ENCODE assay signal across 8 mouse cellular contexts in the genomic region with DNA sequence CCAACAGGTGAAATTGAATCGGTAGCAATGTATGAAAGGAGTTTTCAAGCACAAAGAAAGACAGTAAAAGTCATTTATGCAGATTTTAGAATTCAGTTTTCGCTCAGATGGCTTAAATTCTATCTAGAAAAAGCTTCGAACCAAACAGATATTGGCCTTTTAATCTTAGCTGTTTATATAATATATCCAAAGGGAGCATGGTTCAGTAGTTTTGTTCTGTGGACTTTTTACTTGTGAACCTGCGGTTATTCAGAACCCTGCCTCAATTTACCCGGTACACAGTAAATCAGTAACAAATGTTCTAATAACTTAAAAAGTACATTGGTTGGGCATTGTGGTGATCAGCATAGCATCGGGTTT. TPM values are rescaled to one million over a fixed set of nuclear protein-coding genes. Genes with fewer than 3 reads are reported as not detected.
A peak's percentile ranks its signal among the peaks of the same experiment; 100 is the strongest.
DNase-seq lines count a peak whose midpoint lies in the region; ATAC-seq lines count a peak whose summit lies in the region.

No protein-coding gene starts in this region.

- H3K9me3 ChIP-seq in embryonic facial prominence, embryonic 10.5 days, result no peaks in the 10 kb centered on the region
- H3K9me3 ChIP-seq in hindbrain, embryonic 16.5 days (ENCODE audit: control insufficient read depth, low read length), result no peaks in the 10 kb centered on the region
- no peaks in the 10 kb centered on the region for H3K9me3 ChIP-seq in midbrain, embryonic 14.5 days (ENCODE audit: control insufficient read depth, low read length)

- peak overlapping the region; percentile 87 for H3K4me2 ChIP-seq in hindbrain, embryonic 16.5 days (ENCODE audit: low read length)
- H3K4me2 ChIP-seq in midbrain, embryonic 14.5 days (ENCODE audit: low read length), result peak overlapping the region; percentile 81

- no peak for ATAC-seq in hindbrain, embryonic 16.5 days
- ATAC-seq in midbrain, embryonic 14.5 days (ENCODE audit: low FRiP score, low TSS enrichment), result no peak

- intact Hi-C loops in gastrocnemius, postnatal 36 days (cut with DNase I), result no loop called here
- intact Hi-C loops in gastrocnemius, postnatal 14 days (cut with DNase I; ENCODE audit: low total_unique reads), result no loop called here

- peaks cover 8% of the 10 kb centered on the region for H3K4me1 ChIP-seq in embryonic facial prominence, embryonic 10.5 days
- H3K4me1 ChIP-seq in hindbrain, embryonic 16.5 days (ENCODE audit: control insufficient read depth, insufficient read depth, low read depth, low read length), result peaks cover 8% of the 10 kb centered on the region
- H3K4me1 ChIP-seq in midbrain, embryonic 14.5 days (ENCODE audit: control insufficient read depth, insufficient read depth, low read length), result peaks cover 11% of the 10 kb centered on the region

- H3K36me3 ChIP-seq in embryonic facial prominence, embryonic 10.5 days (replicated peaks), result no peaks in the 10 kb centered on the region
- no peaks in the 10 kb centered on the region for H3K36me3 ChIP-seq in hindbrain, embryonic 16.5 days (ENCODE audit: control insufficient read depth, insufficient read depth, low read length)
- H3K36me3 ChIP-seq in midbrain, embryonic 14.5 days (ENCODE audit: control insufficient read depth, insufficient read depth, low read length), result no peaks in the 10 kb centered on the region

- H3K4me3 ChIP-seq in embryonic facial prominence, embryonic 10.5 days, result peak overlapping the region; percentile 65
- H3K4me3 ChIP-seq in hindbrain, embryonic 16.5 days (ENCODE audit: low read length), result peak overlapping the region; percentile 42; the same call in 1 of the 2 replicates
- H3K4me3 ChIP-seq in midbrain, embryonic 14.5 days (replicated peaks; ENCODE audit: low read depth, low read length), result 0 out of 2 replicates have a peak overlapping the region, but pooled peaks have one; percentile 39

- H3K9ac ChIP-seq in hindbrain, embryonic 16.5 days (ENCODE audit: low read depth, low read length), result no peak overlapping the region
- peak overlapping the region; percentile 51 for H3K9ac ChIP-seq in midbrain, embryonic 14.5 days (replicated peaks; ENCODE audit: low read length)

- WGBS in embryonic facial prominence, embryonic 10.5 days, result 64% methylated on average over 6 of the region's 6 CpGs
- WGBS in hindbrain, embryonic 16.5 days, result 64% methylated on average over 6 of the region's 6 CpGs
- WGBS in midbrain, embryonic 14.5 days, result 65% methylated on average over 6 of the region's 6 CpGs

- H3K27ac ChIP-seq in embryonic facial prominence, embryonic 10.5 days (replicated peaks), result no peak overlapping the region
- H3K27ac ChIP-seq in hindbrain, embryonic 16.5 days (ENCODE audit: low read depth, low read length), result no peak overlapping the region
- H3K27ac ChIP-seq in midbrain, embryonic 14.5 days (replicated peaks; ENCODE audit: low read depth, low read length), result no peak overlapping the region

- no peaks in the 10 kb centered on the region for H3K27me3 ChIP-seq in embryonic facial prominence, embryonic 10.5 days (replicated peaks; ENCODE audit: low read depth, poor library complexity, severe bottlenecking)
- no peaks in the 10 kb centered on the region for H3K27me3 ChIP-seq in hindbrain, embryonic 16.5 days (replicated peaks; ENCODE audit: control insufficient read depth, insufficient read depth, low read length)
- no peaks in the 10 kb centered on the region for H3K27me3 ChIP-seq in midbrain, embryonic 14.5 days (ENCODE audit: control insufficient read depth, insufficient read depth, low read length)

- peak; percentile 63 for DNase-seq in kidney, adult 9 months
- no peak for DNase-seq in kidney, postnatal 25 days
- no peak for DNase-seq in embryonic facial prominence, embryonic 10.5 days (ENCODE audit: low spot score)
- DNase-seq in midbrain, embryonic 14.5 days, result no peak
- no peak for DNase-seq in ovary, postnatal 36 days (ENCODE audit: low spot score)
- no peak for DNase-seq in gastrocnemius, postnatal 36 days
- DNase-seq in gastrocnemius, postnatal 14 days, result no peak

RNA-seq across cellular contexts. Expression of a gene that starts 18.9 kb away (rescaled TPM):
- polyA plus RNA-seq in embryonic facial prominence, embryonic 10.5 days (2016; fragmentation: Nextera tagmentation; extraction: Ambion mirVana), result not detected in 2 replicates
- not detected in 2 replicates for polyA plus RNA-seq in hindbrain, embryonic 16.5 days (2015; fragmentation: Nextera tagmentation; extraction: Ambion mirVana)
- polyA plus RNA-seq in midbrain, embryonic 14.5 days (2014; fragmentation: Nextera tagmentation; extraction: Ambion mirVana), result not detected in 2 replicates
- total RNA-seq in gastrocnemius, postnatal 36 days (2021), result under 1 TPM in 1 of 2 experiments, not detected in 1; 0.44 TPM
- total RNA-seq in gastrocnemius, postnatal 14 days (2021), result under 1 TPM; 0.71 to 0.84 TPM

RNA-seq across cellular contexts. Expression of a gene that starts 19.4 kb away (rescaled TPM):
- polyA plus RNA-seq in embryonic facial prominence, embryonic 10.5 days (2016; fragmentation: Nextera tagmentation; extraction: Ambion mirVana), result 8.2 and 9.7 TPM in 2 replicates
- polyA plus RNA-seq in hindbrain, embryonic 16.5 days (2015; fragmentation: Nextera tagmentation; extraction: Ambion mirVana), result 14.7 and 17.5 TPM in 2 replicates
- 18.6 and 25.9 TPM in 2 replicates for polyA plus RNA-seq in midbrain, embryonic 14.5 days (2014; fragmentation: Nextera tagmentation; extraction: Ambion mirVana)
- total RNA-seq in gastrocnemius, postnatal 36 days (2021), result 10 to 100 TPM; 18.5 to 27.1 TPM
- 10 to 100 TPM; 20.4 to 25.2 TPM for total RNA-seq in gastrocnemius, postnatal 14 days (2021)

RNA-seq across cellular contexts. Expression of a gene that starts 23.3 kb away (rescaled TPM):
- polyA plus RNA-seq in embryonic facial prominence, embryonic 10.5 days (2016; fragmentation: Nextera tagmentation; extraction: Ambion mirVana), result 220 and 238 TPM in 2 replicates
- polyA plus RNA-seq in hindbrain, embryonic 16.5 days (2015; fragmentation: Nextera tagmentation; extraction: Ambion mirVana), result 165 and 189 TPM in 2 replicates
- 136 and 182 TPM in 2 replicates for polyA plus RNA-seq in midbrain, embryonic 14.5 days (2014; fragmentation: Nextera tagmentation; extraction: Ambion mirVana)
- total RNA-seq in gastrocnemius, postnatal 36 days (2021), result 10 to 100 TPM; 46.2 to 50.4 TPM
- 10 to 100 TPM; 57.7 to 59.7 TPM for total RNA-seq in gastrocnemius, postnatal 14 days (2021)

RNA-seq across cellular contexts. Expression of a gene that starts 25.9 kb away (rescaled TPM):
- polyA plus RNA-seq in embryonic facial prominence, embryonic 10.5 days (2016; fragmentation: Nextera tagmentation; extraction: Ambion mirVana), result 0.10 TPM in 1 of 2 replicates, not detected in the other
- 0.04 TPM in 1 of 2 replicates, not detected in the other for polyA plus RNA-seq in hindbrain, embryonic 16.5 days (2015; fragmentation: Nextera tagmentation; extraction: Ambion mirVana)
- polyA plus RNA-seq in midbrain, embryonic 14.5 days (2014; fragmentation: Nextera tagmentation; extraction: Ambion mirVana), result 0.05 TPM in 1 of 2 replicates, not detected in the other
- total RNA-seq in gastrocnemius, postnatal 36 days (2021), result not detected
- total RNA-seq in gastrocnemius, postnatal 14 days (2021), result not detected

RNA-seq across cellular contexts. Expression of a gene that starts 45.7 kb away (rescaled TPM):
- polyA plus RNA-seq in embryonic facial prominence, embryonic 10.5 days (2016; fragmentation: Nextera tagmentation; extraction: Ambion mirVana), result 13.1 and 14.0 TPM in 2 replicates
- 28.5 and 32.4 TPM in 2 replicates for polyA plus RNA-seq in hindbrain, embryonic 16.5 days (2015; fragmentation: Nextera tagmentation; extraction: Ambion mirVana)
- 13.9 and 18.7 TPM in 2 replicates for polyA plus RNA-seq in midbrain, embryonic 14.5 days (2014; fragmentation: Nextera tagmentation; extraction: Ambion mirVana)
- 1 to 10 TPM in 1 of 2 experiments, under 1 TPM in 1; 0.69 to 1.0 TPM for total RNA-seq in gastrocnemius, postnatal 36 days (2021)
- 1 to 10 TPM; 1.7 to 2.2 TPM for total RNA-seq in gastrocnemius, postnatal 14 days (2021)
